Mouse (Mus musculus): ENCODE data around the gene Taok3.

DNA sequence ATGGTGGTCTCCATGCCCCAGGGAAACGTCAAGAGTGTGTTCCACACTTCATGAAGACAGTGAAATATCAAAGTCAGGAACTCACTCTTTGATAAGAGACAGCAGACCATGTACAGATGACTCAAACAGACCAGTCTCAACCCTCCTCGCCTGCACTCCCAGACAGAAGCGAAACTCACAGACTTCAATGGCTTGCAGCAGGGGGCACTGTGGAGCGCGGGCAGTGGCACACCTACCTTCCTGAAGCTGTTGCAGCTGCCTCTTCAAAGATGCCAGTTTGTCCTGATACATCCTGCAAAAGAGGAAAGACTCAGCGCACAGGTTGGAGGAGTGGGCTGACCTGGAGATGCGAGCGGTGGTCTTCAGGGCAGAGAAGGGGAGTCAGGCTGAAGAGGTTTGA lies 10.4 kb upstream of the Taok3 start:
- TF ChIP-seq CTCF (IDR thresholded peaks at IDR 0.05; ENCODE audit: control insufficient read depth, insufficient read depth, insufficient read length) (no peak), MAX (IDR thresholded peaks at IDR 0.05) (no peak), MYOG (IDR thresholded peaks at IDR 0.05; ENCODE audit: control insufficient read depth, extremely low read depth, insufficient read length) (no peak)
